ENCODE assay signal across 24 mouse cellular contexts in genomic region chr12:26146336-26146735, GRCm38 (mm10).
DNase-seq lines count a peak whose midpoint lies in the region; ATAC-seq and TF ChIP-seq lines count a peak whose summit lies in the region.
"Had no signal": no experiment of that assay in that cellular context is flagged by ENCODE, and none has a peak within 500 bp of the region (broad histone marks: within the 10 kb centered on the region; RNA-seq: fewer than 3 reads in every experiment).

No protein-coding gene starts in this region.

- no peaks in the 10 kb centered on the region for H3K9me3 ChIP-seq in hindbrain, embryonic 16.5 days (ENCODE audit: control insufficient read depth, low read length)
- H3K9me3 ChIP-seq in hindbrain, embryonic 11.5 days (ENCODE audit: control insufficient read depth, low read length): no peaks in the 10 kb centered on the region
- H3K9me3 ChIP-seq in neural tube, embryonic 13.5 days: no peaks in the 10 kb centered on the region
- no peaks in the 10 kb centered on the region for H3K9me3 ChIP-seq in neural tube, embryonic 15.5 days (replicated peaks)
- H3K9me3 ChIP-seq: embryonic facial prominence, embryonic 13.5 days; embryonic facial prominence, embryonic 15.5 days; forebrain, embryonic 10.5 days; forebrain, embryonic 13.5 days; forebrain, embryonic 15.5 days had no signal

- H3K9ac ChIP-seq in hindbrain, embryonic 16.5 days (ENCODE audit: low read depth, low read length): no peak overlapping the region
- no peak overlapping the region for H3K9ac ChIP-seq in hindbrain, embryonic 11.5 days (ENCODE audit: low read depth, low read length)
- no peak overlapping the region for H3K9ac ChIP-seq in neural tube, embryonic 13.5 days
- H3K9ac ChIP-seq in neural tube, embryonic 15.5 days (replicated peaks): no peak overlapping the region
- H3K9ac ChIP-seq: embryonic facial prominence, embryonic 13.5 days; embryonic facial prominence, embryonic 15.5 days; forebrain, embryonic 13.5 days; forebrain, embryonic 15.5 days had no signal

- WGBS in hindbrain, embryonic 16.5 days: 59% methylated on average over 3 of the region's 3 CpGs
- WGBS in hindbrain, embryonic 11.5 days: 80% methylated on average over 3 of the region's 3 CpGs
- WGBS in neural tube, embryonic 13.5 days: 63% methylated on average over 3 of the region's 3 CpGs
- 49% methylated on average over 3 of the region's 3 CpGs for WGBS in neural tube, embryonic 15.5 days

- H3K4me2 ChIP-seq in hindbrain, embryonic 16.5 days (ENCODE audit: low read length): no peak overlapping the region
- no peak overlapping the region for H3K4me2 ChIP-seq in hindbrain, embryonic 11.5 days (replicated peaks; ENCODE audit: low read depth, low read length)
- H3K4me2 ChIP-seq in neural tube, embryonic 13.5 days: no peak overlapping the region
- H3K4me2 ChIP-seq in neural tube, embryonic 15.5 days: no peak overlapping the region
- H3K4me2 ChIP-seq: embryonic facial prominence, embryonic 13.5 days; embryonic facial prominence, embryonic 15.5 days; forebrain, embryonic 13.5 days; forebrain, embryonic 15.5 days had no signal

- no peaks in the 10 kb centered on the region for H3K36me3 ChIP-seq in hindbrain, embryonic 16.5 days (ENCODE audit: control insufficient read depth, insufficient read depth, low read length)
- H3K36me3 ChIP-seq in hindbrain, embryonic 11.5 days (ENCODE audit: control insufficient read depth, insufficient read depth, low read length): no peaks in the 10 kb centered on the region
- H3K36me3 ChIP-seq in neural tube, embryonic 13.5 days: no peaks in the 10 kb centered on the region
- no peaks in the 10 kb centered on the region for H3K36me3 ChIP-seq in neural tube, embryonic 15.5 days
- H3K36me3 ChIP-seq: embryonic facial prominence, embryonic 13.5 days; embryonic facial prominence, embryonic 15.5 days; forebrain, embryonic 10.5 days; forebrain, embryonic 15.5 days had no signal

- TF ChIP-seq CTCF in layer of hippocampus, adult 2 months (conservative IDR thresholded peaks at IDR 0.05): no peak

- no peaks in the 10 kb centered on the region for H3K27me3 ChIP-seq in hindbrain, embryonic 16.5 days (replicated peaks; ENCODE audit: control insufficient read depth, insufficient read depth, low read length)
- H3K27me3 ChIP-seq in hindbrain, embryonic 11.5 days (ENCODE audit: control insufficient read depth, insufficient read depth, low read length): no peaks in the 10 kb centered on the region
- no peaks in the 10 kb centered on the region for H3K27me3 ChIP-seq in neural tube, embryonic 13.5 days
- H3K27me3 ChIP-seq in neural tube, embryonic 15.5 days (replicated peaks): no peaks in the 10 kb centered on the region
- H3K27me3 ChIP-seq: embryonic facial prominence, embryonic 13.5 days; embryonic facial prominence, embryonic 15.5 days; forebrain, embryonic 13.5 days; forebrain, embryonic 15.5 days had no signal

- H3K4me3 ChIP-seq in hindbrain, embryonic 16.5 days (ENCODE audit: low read length): no peak overlapping the region
- H3K4me3 ChIP-seq in hindbrain, embryonic 11.5 days (ENCODE audit: low read depth, low read length): no peak overlapping the region
- H3K4me3 ChIP-seq in layer of hippocampus, adult 2 months: no peak overlapping the region
- no peak overlapping the region for H3K4me3 ChIP-seq in neural tube, embryonic 13.5 days
- H3K4me3 ChIP-seq in neural tube, embryonic 15.5 days (replicated peaks): no peak overlapping the region
- H3K4me3 ChIP-seq: embryonic facial prominence, embryonic 13.5 days; embryonic facial prominence, embryonic 15.5 days; erythroblast, embryonic 14.5 days; forebrain, embryonic 10.5 days; forebrain, embryonic 13.5 days; forebrain, embryonic 15.5 days had no signal

- DNase-seq in hindbrain, embryonic 11.5 days (ENCODE audit: low spot score): no peak
- DNase-seq in layer of hippocampus, adult 2 months (ENCODE audit: low spot score in 2 of 2): no peak
- DNase-seq in layer of hippocampus, adult 9-10 months (ENCODE audit: low spot score): no peak
- no peak for DNase-seq in neural tube, embryonic 10.5 days (ENCODE audit: extremely low spot score, low spot score)
- no peak for DNase-seq in urinary bladder, postnatal 14 days (ENCODE audit: low spot score)
- DNase-seq: adrenal gland, adult 2 months; adrenal gland, postnatal 10 days; adrenal gland, postnatal 25 days; cerebellum, adult 11 months; cerebellum, adult 18-20 months; cerebellum, adult 8-10 months; cerebellum, adult 9-11 months; cerebellum, postnatal 14 days; cerebellum, postnatal 36 days; embryo, embryonic 11 days had no signal

- ATAC-seq in hindbrain, embryonic 16.5 days: peak; percentile 73
- ATAC-seq in hindbrain, embryonic 11.5 days (ENCODE audit: low FRiP score): no peak
- 0 out of 2 replicates have a peak, but pooled peaks have one; percentile 66 for ATAC-seq in neural tube, embryonic 13.5 days (ENCODE audit: low read depth)
- 0 out of 2 replicates have a peak, but pooled peaks have one; percentile 72 for ATAC-seq in neural tube, embryonic 15.5 days (ENCODE audit: low FRiP score)
- ATAC-seq: forebrain, embryonic 13.5 days; forebrain, embryonic 15.5 days had no signal

- peaks cover 4% of the 10 kb centered on the region; the same call in 1 of the 2 replicates for H3K4me1 ChIP-seq in hindbrain, embryonic 16.5 days (ENCODE audit: control insufficient read depth, insufficient read depth, low read depth, low read length)
- no peaks in the 10 kb centered on the region for H3K4me1 ChIP-seq in hindbrain, embryonic 11.5 days (replicated peaks; ENCODE audit: control insufficient read depth, insufficient read depth, low read length)
- peaks cover 17% of the 10 kb centered on the region; the same call in 1 of the 2 replicates for H3K4me1 ChIP-seq in neural tube, embryonic 13.5 days (replicated peaks)
- peaks cover 7% of the 10 kb centered on the region; the same call in 1 of the 2 replicates for H3K4me1 ChIP-seq in neural tube, embryonic 15.5 days

- H3K27ac ChIP-seq in hindbrain, embryonic 16.5 days (ENCODE audit: low read depth, low read length): no peak overlapping the region
- no peak overlapping the region for H3K27ac ChIP-seq in hindbrain, embryonic 11.5 days (ENCODE audit: low read depth, low read length)
- H3K27ac ChIP-seq in layer of hippocampus, adult 2 months: 0 out of 2 replicates have a peak overlapping the region, but pooled peaks have one; percentile 16
- H3K27ac ChIP-seq in neural tube, embryonic 13.5 days (replicated peaks): 0 out of 2 replicates have a peak overlapping the region, but pooled peaks have one; percentile 46
- peak overlapping the region; percentile 37; the same call in 1 of the 2 replicates for H3K27ac ChIP-seq in neural tube, embryonic 15.5 days (replicated peaks)
- H3K27ac ChIP-seq: embryonic facial prominence, embryonic 13.5 days; embryonic facial prominence, embryonic 15.5 days; forebrain, embryonic 10.5 days; forebrain, embryonic 13.5 days; forebrain, embryonic 15.5 days had no signal

Comparison
In these comparisons a context has a peak if more than half of its experiments do, and no peak if none do; other contexts are left out.
1. H3K27ac ChIP-seq: peak in layer of hippocampus, adult 2 months (single experiment), neural tube, embryonic 13.5 days (single experiment) and neural tube, embryonic 15.5 days (single experiment); none in hindbrain, embryonic 16.5 days (single experiment) and hindbrain, embryonic 11.5 days (single experiment).